Mouse (Mus musculus) CH12F3 (cell line): ENCODE data around the gene Rad9a.

Experiments
- in situ Hi-C: fragments of 300-500 bp; cut with MboI; formaldehyde crosslinking; loops from 2 replicates; pipeline ENCODE4 v1.14.3; 2020; ENCODE audit warnings: low sequenced_read_pairs

Gene Rad9a

DNA sequence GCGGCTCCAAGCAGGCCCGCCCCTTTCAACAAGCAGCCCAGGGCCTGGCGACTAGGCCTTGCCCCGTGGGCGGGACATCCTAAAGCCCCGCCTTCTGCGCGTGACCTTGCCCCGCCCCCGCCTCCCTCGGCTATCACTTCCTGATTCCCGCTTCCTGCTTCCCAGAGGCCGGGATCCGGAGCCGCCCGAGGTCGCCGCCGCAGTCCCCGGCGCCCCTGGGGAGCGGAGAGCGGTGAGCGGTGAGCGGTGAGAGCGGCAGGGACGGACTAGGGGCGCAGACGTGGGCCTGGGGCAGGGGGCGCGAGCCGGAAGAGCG lies 53.0 kb downstream of the Rad9a start, which contains the start of gene Coro1b:
TSS of gene Coro1b (plus strand) at position 129 of the 316 bp plus-strand sequence.
- in situ Hi-C loops: no loop called here

DNA sequence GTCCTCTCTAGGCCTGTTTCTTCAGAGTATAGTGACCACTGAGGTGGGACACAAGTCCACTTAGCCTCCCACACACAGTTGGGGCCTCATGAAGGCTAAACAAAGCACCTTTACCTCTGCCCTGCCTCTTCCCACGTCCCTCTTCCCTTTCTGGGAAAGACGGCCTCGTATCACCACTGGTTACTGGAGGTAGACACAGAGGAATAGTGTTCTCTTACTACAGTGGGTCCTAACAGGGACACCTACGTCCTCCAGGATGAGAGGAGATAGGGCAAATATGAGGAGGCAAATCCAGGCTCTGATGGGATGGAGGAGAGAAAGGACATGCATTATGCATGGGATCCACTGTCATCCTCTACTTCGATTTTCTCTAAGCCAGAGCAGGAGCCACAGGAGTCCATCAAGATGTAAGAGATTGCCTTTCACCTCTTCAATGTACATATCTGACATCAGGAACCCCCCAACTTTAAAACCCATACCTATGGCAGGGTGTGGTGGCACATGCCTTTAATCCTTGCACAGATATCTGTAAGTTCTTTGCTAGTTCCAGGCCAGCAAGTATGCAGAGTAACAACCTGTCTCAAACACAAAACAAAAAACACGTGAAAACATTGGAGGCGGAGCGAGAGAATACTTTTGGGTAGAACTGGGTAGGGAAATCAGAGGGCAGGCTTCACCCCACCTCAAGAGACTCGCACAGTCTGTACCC lies 53.5 kb downstream of the Rad9a start:
- in situ Hi-C loops: no loop called here

DNA sequence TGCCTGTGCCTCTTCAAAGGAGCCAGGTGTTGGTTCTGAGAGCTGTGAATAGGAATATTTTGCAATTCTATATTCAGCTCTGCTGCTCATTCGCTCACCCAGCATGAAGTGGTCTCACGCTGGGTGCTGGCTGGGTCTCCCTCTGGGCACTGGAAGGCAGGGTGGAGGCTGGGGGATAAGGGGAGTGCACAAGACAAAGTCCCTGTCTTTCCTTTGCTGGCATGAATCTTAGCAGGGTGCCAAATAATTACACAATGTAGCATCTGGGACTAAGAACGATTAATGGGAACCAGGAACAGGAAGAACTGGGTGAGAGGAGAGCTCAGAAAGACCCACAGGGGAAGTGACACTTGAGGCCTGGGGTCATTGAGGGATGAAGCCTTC lies 54.4 kb downstream of the Rad9a start:
- in situ Hi-C loops: no loop called here

DNA sequence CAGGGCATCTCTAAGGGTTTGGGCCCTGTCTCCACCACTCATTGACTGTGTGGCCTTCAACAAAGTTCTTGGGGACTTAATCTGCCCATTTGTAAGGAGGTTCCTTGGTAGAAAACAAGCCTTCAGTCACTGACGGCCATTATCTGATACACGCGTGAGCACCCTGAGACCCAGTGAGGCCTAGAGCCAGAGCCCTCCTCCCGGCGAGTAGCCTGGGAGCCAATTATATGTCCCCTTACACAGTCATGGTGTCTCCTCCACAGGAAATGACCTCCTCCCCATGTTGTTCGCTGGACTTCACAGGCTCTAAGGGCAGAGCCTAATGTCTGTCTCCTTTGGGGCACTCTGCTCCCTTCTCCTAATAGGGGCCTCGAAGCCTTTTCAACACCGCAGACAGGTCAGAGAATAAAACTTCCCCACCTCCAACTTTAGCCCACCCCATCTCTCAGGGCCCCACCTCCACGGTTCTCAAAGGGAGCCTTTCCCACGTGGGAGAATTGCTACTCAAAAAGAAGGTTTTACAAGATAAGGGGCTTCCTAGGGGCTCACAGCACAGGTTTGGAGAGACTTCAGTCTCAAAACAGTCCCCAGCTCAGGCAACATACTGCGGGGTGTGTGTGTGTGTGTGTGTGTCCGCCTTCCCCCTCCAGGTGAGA lies 55.0 kb downstream of the Rad9a start:
- in situ Hi-C loops: no loop called here

DNA sequence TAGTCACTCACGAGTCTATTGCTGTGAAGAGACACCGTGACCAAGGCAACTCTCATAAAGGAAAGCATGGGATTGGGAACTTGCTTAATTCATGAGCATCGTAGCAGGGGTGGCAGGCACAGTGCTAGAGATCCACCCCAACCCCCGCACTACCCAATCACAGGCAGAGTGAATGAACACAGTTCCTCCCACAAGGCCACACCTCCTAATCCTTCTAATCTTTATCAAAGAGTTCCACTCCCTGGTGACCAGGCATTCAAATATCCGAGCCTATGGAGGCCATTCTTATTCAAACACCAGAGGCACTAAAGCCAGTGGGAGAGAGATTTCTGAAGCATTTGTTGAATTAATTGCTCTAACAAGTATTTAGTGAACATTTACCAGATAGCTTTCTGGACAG lies 55.5 kb downstream of the Rad9a start:
- in situ Hi-C loops: no loop called here
